Mouse (Mus musculus) NIH3T3 (cell line): ENCODE measurements around the gene Dip2c.

Source experiments
- DNase-seq: peaks from one replicate; pipeline ENCODE4 v3.0.0-alpha.2; 2012; ENCODE audit warnings: low read depth

Dip2c gene

DNA sequence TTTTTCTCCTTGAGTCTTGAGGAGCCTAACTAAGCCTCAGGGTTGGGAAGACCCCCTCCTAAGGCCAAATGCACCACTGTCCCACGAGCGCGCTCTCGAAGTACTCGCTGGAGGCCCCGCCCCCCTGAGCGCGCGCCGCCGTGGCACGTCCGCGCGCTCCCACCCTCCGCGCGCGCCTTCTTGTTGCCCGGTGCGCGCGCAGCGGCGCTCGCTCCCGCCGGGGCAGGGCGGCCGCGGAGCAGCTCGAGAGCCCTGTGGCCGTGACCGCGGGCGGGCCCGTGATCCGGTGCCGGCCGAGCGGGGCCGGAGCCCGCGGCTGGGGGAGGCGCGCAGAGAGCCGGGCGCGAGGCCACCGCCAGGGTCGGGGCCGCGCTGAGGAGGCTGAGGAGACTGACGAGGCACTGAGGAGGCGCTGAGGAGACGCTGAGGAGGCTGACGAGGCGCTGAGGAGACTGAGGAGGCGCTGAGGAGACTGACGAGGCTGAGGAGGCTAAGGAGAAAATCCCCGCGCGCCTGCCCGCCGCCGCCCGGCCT lies at the start of gene Dip2c:
Gene Dip2c, plus strand, starts transcription at position 207 of the 534 bp plus-strand sequence.
- peak; percentile 96 for DNase-seq

DNA sequence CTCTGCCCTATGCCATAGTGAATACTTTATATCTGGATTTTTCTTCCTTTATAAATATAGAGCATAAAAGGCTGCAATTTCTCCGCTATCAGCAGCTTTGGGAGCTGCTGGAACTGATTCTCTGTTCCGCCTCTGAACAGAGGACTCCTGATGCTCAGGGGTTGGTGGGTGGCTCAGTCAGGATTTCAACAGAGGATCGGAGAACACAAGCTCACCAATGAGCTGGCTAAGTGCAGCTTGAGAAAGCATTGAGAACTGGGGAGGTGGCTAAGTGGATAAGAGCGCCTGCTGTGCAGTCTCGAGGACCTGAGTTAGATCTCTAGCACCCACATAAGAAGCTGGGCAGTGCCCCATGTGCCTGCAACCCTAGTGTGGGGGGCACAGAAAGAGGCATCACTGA lies 49.2 kb upstream of the Dip2c start:
- DNase-seq, result no peak

DNA sequence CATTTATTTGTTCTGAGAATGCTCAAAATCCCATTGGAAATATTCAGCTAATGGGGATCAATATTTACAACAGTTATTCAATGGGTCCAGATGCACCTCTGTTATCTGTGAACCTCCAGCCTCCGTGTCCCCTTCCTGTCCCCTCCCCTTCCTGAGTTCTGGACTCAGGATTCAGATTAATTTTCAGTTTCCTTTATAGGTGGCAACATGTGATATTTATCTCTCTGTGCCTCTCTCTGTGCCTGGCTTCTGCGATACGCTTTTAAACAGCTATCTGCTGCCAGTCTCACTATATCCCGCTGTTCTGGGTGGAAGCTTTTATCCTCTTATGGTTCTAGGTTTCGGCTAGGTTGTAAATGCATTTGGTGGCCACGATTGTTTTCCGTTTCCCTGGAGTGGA lies 38.8 kb upstream of the Dip2c start:
- no peak for DNase-seq

DNA sequence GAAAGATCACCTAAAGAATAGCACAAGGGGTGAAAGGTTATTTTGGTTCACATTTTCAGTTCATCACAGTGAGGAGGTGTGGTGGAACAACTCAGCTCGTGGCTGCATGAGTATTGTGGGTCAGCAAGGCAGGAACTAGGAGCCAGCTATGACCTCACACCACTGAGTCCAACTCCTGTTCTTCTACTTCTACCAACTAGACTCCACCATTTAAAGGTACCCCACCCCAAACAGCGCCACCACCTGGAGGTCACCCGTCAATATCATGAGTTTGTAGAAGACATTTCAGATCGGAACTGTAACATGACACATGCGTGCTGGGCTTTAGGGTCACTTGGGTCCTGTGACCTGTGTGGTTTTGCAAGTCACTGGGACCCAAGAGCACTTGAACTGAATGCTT lies 37.2 kb upstream of the Dip2c start:
- DNase-seq, result peak; percentile 49

DNA sequence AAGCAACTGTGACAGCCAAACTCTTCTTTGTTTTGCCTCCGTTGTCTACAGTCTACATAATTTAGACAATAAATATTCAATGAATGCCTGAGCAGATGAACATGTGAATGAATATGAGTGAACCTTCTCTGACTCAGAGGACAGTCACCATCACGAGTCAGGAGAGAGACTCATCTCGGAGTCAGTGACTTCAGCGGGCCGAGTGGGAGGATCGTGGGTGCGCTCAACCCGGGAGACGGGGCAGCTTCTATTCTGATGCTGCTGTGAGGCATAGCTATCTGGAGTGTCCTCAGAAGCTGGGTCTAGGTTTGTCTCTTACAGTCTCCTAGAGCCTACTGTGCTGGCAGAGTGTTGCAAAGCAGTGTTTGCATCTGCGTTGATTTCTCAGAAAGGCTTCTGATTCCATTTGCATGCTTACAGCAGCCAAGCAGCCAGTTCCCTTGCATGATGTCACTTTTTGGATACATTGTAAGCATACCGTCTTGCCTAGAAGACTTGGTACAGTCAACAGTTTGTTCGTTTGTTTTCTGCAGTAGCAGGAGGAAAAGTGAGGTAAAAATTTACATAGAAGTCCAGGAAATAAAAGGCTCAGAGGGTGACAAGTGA lies 36.6 kb upstream of the Dip2c start:
- DNase-seq, result peak; percentile 83

DNA sequence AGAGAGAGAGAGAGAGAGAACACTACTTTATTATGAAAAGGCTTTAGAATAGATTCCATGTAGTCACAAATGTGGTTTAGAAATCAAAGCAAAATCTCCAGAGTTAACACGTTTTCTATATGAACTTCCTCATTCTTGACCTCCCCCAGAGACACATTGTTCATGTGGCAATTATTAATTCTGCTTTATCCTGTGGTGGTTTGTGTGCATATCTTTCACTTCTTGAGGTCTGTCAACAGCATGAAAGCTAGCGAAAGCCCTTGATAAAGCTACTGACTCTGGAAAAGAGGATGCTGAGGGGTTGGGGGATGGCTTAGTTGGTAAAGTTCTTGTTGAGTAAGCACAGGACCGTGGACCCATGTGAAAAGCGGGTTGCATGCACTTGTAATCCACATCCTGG lies 14.6 kb upstream of the Dip2c start:
- DNase-seq, result peak; percentile 25

DNA sequence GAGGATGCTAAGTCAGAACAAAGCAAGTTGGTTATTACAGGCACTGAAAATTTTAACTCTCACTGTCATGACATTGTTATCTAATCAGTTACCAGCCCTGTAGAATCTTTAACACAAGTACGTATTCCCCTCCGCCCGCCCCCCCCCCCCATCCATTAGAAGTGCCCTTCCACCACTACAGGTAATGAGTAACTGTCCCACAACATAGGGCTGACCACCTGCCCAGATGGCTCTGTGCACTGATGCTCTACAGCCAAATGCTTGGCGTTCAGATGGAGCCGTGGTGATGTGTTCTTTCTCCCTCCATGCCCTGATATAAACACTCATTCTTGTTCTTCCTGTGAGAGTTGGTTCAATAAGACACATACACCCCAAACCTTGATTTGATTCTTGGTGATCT lies 10.8 kb upstream of the Dip2c start:
- no peak for DNase-seq

DNA sequence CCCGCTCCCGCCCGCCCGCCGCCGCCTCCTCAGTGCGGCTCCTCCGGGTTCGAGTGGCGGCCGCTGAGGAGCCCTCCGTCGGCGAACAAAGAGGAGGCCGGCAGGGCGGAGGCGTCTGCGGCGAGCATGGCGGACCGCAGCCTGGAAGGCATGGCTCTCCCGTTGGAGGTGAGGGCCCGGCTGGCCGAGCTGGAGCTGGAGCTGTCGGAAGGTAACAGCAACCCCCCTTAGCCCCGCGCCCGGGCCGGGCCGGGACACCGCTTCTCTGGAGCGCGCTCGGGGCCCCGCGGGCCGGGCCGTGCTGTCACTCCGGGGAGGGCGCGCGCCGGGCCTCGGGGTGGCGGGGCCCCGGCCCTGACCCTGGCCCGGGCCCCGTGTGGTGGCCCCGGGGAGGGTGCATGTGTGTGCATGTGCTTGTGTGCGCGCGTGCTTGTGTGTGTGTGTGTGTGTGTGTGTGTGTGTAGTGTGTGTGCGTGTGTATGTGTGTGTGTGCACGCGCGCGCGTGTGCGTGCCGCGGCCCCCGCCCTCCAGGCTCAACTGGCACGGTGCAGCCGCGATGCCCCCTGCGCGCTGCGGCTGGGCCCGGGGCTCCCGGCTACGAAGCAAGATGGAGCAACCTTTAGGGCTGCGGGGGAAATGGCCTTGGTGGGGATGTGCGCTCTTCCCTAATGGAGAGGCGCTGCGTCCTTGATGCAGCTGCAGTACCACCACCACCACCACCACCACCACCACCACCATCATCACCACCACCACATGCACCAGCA lies 710 bp downstream of the Dip2c start:
- peak; percentile 61 for DNase-seq

DNA sequence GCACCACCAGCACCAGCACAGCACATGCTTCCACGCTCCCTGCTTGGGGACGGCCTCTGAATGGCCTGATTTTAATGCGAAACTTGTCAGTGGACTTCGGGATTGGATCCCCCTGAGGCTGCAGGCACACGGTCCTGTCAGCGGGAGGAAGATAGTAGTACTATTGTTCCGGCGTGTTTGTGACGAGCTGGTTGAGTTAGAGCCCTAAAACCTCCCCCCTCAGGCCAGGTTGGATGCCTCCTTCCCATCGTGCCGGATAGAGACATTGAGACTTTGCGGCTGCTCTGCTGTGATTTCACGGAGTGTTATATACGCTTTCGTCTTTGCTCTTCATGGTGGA lies 1.3 kb downstream of the Dip2c start:
- peak; percentile 41 for DNase-seq

DNA sequence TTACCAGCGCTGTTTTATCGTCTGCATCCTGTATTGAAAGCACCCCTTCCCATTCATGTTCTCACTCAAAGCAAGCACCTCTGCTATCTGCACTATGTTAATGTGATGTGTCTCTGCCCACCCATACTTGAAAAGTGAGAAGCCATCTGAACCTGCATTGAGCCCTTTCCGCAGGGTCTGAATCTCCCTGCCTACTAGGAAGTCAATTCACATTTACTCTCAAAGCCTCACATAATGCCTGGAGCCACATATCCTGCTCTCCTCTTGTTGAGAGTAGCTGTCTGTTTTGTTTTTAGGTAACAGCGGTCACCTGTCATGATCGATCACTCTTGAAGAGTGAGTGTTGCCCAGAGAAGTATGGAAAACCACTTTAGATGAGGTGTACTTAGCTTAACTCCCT lies 2.3 kb downstream of the Dip2c start:
- no peak for DNase-seq

DNA sequence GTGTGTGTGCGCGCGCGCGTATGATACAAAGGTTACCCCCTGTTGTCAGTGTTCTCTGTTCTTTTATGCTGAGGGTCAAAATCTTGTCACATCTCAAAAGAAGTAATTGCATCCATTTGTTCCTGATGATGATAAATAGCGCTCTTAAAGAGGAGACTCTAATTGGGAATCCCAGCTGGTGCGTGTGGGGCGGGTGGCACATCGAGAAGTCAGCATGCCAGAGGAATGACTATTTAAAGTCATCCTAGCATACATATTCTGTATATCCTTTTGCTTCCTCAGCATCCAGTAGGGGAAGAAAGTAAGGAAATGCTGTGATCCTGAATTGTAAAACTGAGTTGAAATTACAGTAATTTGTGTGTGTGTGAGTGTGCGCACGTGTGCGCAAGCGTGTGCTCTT lies 6.7 kb downstream of the Dip2c start:
- DNase-seq, result no peak

DNA sequence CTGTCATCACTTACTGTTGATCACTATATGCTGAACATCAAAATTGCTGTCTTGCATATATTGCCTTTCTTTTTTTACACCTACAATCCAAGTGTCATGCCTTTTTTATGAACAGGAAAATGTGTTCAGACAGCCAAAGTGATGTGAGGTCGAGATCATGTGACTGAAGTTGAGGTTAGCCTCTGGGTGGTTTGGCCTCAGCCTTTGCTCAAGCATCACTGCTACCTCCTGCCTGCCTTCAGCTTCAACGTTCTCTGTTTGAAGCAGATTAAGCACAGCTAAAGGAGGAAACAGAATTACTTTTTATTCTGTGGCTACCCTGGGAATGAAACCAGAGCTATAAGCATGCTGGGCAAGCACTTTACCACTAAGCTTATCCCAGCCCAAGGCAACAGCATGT lies 13.6 kb downstream of the Dip2c start:
- DNase-seq, result no peak

DNA sequence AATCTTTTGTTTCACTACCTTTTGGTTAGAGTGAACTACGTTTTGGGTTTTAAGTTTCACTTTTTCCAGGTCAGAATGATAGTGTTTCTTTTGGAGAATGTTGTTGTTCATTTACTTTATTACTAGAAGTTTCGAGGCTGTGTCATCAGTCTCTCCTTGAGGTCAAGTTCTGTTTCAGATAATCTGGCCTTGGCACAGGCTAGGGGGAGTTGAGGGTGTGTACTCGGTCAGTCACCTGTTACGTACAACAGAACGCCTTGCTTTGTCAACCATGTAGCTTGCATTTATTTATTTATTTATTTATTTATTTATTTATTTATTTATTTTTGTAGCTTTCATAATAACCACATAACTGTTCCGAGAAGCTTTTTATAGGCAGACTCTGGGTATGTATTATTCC lies 20.0 kb downstream of the Dip2c start:
- DNase-seq, result no peak

DNA sequence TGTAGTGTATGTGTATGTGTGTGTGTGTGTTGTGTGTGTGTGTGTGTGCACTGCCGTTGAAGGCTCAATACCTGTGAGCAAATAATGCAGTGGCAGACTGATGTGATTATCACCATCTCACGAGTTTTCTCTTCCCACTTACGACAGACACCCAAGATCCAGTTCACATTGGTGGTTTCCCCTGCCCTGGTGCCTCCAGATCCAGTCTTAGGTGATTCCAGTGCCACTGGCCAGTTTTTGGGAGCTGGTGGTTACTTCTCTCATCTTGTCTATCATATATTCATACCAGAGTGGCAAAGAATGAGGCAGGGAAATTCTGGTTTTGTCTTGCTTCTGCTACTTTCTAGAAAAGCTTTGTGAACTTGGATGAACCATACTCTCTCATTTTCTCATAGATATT lies 20.9 kb downstream of the Dip2c start:
- no peak for DNase-seq

DNA sequence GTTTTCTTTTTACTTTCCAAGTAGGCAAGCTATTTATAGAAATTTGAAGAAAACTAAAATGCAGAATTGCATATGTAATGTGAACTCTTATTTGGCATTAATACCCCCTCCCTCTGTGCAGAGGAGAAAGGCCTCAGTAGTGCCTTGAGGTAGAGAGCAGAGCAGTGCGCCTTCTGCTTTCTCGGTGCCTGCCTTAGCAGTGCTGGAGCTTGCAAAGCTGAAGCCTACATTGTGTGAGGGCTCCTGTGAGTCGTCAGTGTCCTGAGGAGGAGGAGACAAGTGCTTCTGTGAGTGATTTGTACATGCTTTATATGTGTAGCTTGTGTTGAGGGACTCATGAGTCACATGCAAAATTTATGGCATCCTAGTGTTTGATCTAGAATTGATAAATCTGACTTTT lies 21.4 kb downstream of the Dip2c start:
- peak; percentile 18 for DNase-seq

DNA sequence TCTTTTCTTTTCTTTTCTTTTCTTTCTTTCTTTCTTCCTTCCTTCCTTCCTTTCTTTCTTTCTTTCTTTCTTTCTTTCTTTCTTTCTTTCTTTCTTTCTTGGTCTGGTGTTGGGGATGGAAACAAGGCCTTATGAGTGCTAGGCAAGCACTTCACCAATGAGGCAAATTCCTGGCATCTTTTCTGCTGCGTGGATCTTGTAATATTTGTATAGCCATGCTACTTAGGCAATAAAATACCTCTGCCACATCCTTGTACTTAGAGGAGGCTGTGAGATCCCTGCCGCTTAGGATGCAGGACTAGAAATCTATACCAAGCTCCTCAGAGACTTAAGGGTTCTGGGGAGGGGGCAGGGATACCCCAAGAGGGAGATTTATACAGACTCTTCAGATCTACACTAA lies 23.3 kb downstream of the Dip2c start:
- no peak for DNase-seq

DNA sequence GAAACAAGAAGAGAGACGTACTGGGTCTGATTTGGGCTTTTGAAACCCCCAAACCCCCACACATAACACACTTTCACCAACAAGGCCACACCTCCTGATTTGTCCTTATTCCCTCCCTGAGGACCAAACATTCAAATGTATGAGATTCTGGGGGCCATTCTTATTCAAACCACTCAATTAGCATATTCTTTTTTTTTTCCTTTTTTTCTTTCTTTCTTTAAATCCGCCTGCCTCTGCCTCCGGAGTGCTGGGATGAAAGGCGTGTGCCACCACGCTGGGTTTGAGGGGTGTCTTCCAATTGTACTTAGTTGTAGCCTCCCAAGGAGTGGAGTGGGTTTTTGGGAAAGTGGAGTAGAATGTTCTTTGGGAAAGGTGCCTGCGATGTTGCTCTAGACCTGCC lies 32.5 kb downstream of the Dip2c start:
- no peak for DNase-seq

DNA sequence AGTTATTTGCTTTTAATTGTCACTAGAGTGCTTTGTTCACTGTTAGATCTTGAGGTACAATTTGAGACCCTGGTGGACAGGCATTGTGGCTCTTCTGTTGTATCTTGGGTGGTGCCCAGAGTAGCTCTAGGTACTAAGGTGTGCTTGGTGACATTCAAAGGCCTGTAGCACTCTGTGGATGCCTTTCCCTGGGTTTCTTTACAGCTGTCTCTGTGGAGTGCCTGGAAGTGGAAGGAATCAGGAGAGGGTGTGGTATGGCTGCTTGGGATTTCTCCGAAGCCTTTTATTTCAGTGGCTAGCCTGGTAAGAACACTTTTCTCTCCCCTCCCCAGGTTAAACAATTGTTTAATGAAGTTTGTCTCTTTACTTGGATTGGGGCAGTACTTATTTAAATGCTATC lies 34.5 kb downstream of the Dip2c start:
- no peak for DNase-seq

DNA sequence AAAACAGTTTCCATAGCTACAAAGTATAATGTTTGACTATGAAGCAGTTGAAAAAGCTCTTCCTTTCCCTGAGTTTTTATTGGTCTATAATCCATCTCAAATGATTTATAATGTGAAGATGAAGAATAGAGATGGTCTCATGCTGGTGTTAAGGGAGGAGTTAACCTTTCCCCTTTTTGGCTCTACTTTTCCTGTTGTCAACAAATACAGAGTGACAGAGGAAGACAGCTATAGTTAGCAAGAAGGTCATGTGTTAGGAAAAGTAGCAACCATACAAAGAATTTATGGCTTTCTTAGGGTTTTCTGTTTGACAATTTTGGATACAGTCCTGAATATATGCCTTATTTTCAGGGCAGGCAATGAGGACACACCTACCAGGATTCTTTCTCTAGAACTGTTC lies 36.6 kb downstream of the Dip2c start:
- no peak for DNase-seq

DNA sequence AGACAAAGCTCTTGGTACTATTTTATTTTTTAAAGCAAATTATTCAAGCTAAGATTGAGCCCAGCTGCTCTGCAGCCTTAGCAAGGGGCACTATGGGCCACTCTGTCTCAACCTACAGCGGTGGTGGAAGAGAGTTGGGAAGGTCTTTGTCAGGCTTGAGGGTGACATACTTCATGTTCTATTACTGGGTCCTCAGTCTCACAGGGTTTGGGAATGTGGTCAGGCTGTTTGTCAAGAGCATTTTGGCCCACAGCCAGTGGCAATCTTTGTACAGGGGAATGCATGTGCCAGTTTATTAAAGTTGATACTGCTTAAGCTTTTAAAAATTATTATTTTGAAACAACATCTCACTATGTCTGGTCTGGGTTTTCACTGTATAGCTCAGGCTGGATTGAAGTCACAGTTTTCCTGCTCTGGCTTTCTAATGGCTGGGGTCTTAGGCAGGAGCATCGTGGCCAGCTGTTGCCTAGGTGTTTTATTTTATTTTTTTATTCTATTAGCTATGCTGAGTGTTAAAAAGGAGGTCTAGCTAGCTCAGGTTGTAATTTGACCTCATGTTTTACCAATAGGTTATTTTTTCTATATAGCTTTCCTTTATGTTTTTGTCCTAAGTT lies 37.9 kb downstream of the Dip2c start:
- DNase-seq, result peak; percentile 53

DNA sequence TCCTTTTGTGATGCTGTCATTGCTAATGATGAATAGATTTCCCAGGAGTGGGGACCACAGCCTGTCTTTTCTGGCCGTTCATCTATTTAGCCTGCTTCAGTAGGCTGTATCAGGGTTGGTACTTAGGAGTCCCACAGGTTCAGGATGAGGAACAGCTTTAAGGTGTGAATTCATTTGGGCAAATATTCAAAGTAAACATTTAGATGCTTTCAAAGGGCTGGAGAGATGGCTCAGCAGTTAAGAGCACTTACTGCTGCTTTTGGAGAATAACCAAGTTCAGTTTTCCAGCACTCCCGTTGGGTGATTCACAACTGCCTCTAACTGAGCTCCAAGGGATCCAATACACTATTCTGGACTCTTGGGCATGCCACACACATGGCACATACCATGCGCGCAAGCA lies 38.4 kb downstream of the Dip2c start:
- DNase-seq, result peak; percentile 30

DNA sequence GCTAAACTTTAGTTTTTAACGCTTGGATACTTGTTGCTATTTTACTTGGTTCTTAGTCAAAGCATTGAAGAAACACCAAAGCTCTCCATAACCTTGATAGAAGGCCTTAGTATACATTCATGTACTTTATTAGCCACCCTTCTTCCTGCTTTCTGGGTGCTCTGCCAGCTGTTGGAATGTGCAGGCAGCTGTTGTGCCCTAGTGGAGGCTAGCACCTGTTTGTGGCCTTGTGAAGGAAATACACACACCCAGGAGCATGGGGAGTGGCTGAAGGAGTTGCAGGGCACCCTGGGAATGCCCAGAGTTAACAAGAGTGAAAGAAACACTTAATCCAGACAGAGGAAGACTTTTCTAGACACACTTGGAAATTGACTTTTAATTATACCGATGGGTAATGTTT lies 43.4 kb downstream of the Dip2c start:
- DNase-seq, result no peak

DNA sequence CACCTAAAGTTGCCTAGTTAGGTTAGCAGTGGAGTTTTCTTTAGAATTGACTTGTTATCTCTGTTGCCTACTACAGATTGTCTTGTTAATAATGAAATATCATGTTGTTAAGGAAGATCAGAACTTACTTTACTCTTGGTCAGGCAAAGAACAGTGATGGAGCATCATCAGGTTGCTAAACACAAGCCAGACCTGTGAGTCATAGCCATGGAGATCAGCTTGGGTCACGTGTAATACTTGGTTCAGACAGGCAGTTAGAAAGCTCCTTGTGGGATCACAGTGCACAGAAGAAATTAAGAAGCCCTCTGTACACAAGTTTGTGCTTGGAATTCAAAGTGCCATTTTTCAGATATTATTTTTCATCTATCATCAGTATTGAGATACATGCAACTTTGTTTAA lies 48.9 kb downstream of the Dip2c start:
- DNase-seq, result peak; percentile 68
